Mouse (Mus musculus) neural tube, embryonic 11.5 days (tissue): Measurements from ENCODE around the gene Gm9821. TPM values are rescaled to one million over a fixed set of nuclear protein-coding genes. Genes with fewer than 3 reads are reported as not detected.

ENCODE experiments used
- ATAC-seq: fragments of 200-750 bp; cut with Nextera tagmentation; 2 replicates; pipeline ENCODE4 v1.8.0; 2017; ENCODE audit warnings: moderate number of reproducible peaks, mild to moderate bottlenecking, moderate TSS enrichment, moderate library complexity; ENCODE audit not compliant: insufficient read depth, low FRiP score, low TSS enrichment
- DNase-seq: peaks from one replicate; pipeline ENCODE4 v3.0.0-alpha.2; 2015; ENCODE audit warnings: low spot score
- H3K27ac ChIP-seq: fragments of 300-500 bp; sonication (generic); 2 replicates; pipeline ENCODE4 v1.5.1; 2014; ENCODE audit warnings: low read depth, mild to moderate bottlenecking, low read length
- H3K27me3 ChIP-seq: fragments of 300-500 bp; sonication (generic); 2 replicates; pipeline ENCODE4 v1.6.1; 2014; ENCODE audit warnings: mild to moderate bottlenecking, low read length, mixed read lengths; ENCODE audit not compliant: control insufficient read depth, insufficient read depth
- H3K36me3 ChIP-seq: fragments of 300-500 bp; sonication (generic); 2 replicates; pipeline ENCODE4 v1.6.1; 2014; ENCODE audit warnings: mild to moderate bottlenecking, low read length, moderate library complexity, mixed read lengths; ENCODE audit not compliant: control insufficient read depth, insufficient read depth
- H3K4me1 ChIP-seq: fragments of 300-500 bp; sonication (generic); 2 replicates; pipeline ENCODE4 v1.6.1; 2014; ENCODE audit warnings: low read length, mixed read lengths; ENCODE audit not compliant: control insufficient read depth, insufficient read depth
- H3K4me2 ChIP-seq: fragments of 300-500 bp; sonication (generic); 2 replicates; pipeline ENCODE4 v1.6.1; 2014; ENCODE audit warnings: low read depth, mild to moderate bottlenecking, moderate library complexity
- H3K4me3 ChIP-seq: fragments of 300-500 bp; sonication (generic); 2 replicates; pipeline ENCODE4 v1.5.1; 2014; ENCODE audit warnings: low read depth, low read length
- H3K9ac ChIP-seq: fragments of 300-500 bp; sonication (generic); 2 replicates; pipeline ENCODE4 v1.6.1; 2014; ENCODE audit warnings: mild to moderate bottlenecking, low read length
- H3K9me3 ChIP-seq: fragments of 300-500 bp; sonication (generic); 2 replicates; pipeline ENCODE4 v1.6.1; 2016; ENCODE audit warnings: low read length; ENCODE audit not compliant: control insufficient read depth
- WGBS: fragments of 180-500 bp; shearing (Covaris S2); extraction: QIAGEN DNeasy Blood & Tissue Kit; methylation state at CpG from one replicate; pipeline ENCODE4 v1.1.7; 2014; 5-methylcytosine and 5-hydroxymethylcytosine counted together
- polyA plus RNA-seq: library from polyadenylated mRNA; unstranded; fragments of >200 nt; fragmentation: Nextera tagmentation; extraction: Ambion mirVana; gene quantifications from 2 replicates; pipeline ENCODE4 v1.2.1, GENCODE M21; 2014

The Gm9821 gene
- polyA plus RNA-seq, 1 experiment from 2014 or later = 0.58 TPM

DNA sequence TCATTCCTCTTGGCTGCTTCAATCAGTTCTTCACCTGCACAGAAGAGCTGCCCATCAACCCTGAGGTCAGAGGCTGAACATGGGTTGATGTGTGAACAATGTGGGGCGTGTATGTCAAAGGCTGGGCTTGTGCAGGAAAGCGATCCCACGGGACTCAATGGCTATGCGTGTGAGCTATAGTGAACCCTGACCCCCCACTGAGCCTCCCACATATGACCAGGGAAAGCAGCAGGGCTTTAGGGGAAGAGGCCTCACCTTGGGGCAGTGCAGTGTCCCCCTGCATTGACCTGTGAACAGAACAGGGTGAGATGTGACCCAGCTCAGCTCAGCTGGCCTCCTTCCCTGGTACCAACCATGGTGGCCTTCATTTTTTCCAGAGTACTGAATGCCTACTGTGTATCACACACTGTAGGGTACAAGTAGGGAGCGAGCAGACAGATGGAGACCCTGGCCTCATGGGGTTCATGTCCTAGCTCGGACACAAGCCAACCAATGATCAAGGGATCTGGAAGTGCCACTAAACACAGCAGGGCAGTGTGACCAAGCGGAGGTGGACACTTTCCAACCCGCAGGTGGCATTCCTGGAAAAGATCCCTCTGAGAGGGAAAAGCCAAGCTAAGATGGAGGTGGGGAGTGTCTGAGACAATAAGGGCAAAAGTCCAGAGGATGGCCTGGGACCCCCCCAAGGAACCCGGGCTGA, 10.5 kb upstream of the Gm9821 start:
- WGBS = 91% methylated on average over 9 of the region's 9 CpGs
- peaks cover 26% of the 10 kb centered on the region for H3K4me1 ChIP-seq
- H3K4me3 ChIP-seq = no peak overlapping the region
- H3K9me3 ChIP-seq = no peaks in the 10 kb centered on the region
- H3K4me2 ChIP-seq = no peak overlapping the region
- no peak overlapping the region for H3K27ac ChIP-seq
- no peak for ATAC-seq
- no peak overlapping the region for H3K9ac ChIP-seq
- peaks cover 17% of the 10 kb centered on the region for H3K36me3 ChIP-seq
- DNase-seq = no peak
- H3K27me3 ChIP-seq = no peaks in the 10 kb centered on the region

DNA sequence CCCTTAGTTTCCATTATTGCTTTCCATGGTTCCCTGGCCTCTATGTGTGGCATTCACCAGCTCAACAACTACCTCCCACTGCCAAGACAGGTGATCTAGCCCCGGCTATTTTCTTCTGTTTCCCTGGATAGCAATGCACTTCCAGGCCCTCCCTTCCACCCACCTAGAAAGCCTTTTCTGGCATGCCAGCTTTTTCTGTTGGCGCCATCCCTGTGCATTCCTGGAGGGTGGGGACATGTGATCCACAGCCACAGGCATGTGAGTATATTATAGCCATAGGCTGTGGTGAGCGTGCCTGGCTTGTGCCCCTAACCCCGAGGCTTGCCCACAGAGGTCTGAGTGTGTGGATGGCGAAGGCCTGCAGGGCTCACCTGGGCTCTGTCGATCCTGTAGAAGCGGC, 9.3 kb upstream of the Gm9821 start:
- Histone ChIP-seq H3K36me3 (peaks cover 19% of the 10 kb centered on the region), H3K4me3 (no peak overlapping the region), H3K27ac (no peak overlapping the region), H3K9me3 (no peaks in the 10 kb centered on the region), H3K4me1 (peaks cover 26% of the 10 kb centered on the region), H3K9ac (no peak overlapping the region), H3K4me2 (no peak overlapping the region), H3K27me3 (no peaks in the 10 kb centered on the region)
- DNase-seq (no peak), ATAC-seq (no peak)
- WGBS = 83% methylated on average over 7 of the region's 7 CpGs

DNA sequence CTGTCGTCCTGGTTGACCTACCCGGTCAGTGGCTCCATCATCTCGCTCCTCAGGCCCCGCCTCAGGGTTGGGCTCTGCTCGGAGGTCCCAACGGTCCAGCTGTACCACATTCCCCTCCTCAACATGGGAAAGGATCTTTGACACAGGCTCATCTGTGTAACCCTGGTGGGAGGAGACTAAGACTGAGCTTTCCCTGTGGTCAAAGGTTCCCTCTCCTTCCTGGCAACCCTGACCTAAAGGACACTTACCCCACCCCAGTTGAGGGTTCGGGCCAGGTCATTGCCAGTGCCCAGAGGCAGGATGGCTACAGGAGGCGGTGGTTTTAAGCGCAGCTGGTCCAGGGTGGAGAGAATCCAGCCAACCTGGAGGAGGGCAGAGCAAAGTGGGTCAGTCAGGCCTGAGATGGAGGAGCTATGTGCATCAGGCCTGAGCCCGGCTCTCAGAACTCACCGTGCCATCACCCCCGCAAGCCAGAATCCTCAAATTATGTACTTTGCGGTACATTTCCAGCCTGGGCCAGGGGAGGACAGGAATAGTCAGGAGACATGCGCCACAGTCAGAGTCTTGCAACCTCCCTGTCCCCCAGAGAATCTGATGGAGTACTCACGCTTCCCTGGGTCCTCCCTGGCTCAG, 6.1 kb upstream of the Gm9821 start:
- Histone ChIP-seq H3K4me2 (no peak overlapping the region), H3K9ac (no peak overlapping the region), H3K27ac (no peak overlapping the region), H3K36me3 (peaks cover 21% of the 10 kb centered on the region), H3K4me3 (no peak overlapping the region), H3K9me3 (no peaks in the 10 kb centered on the region), H3K4me1 (peaks cover 3% of the 10 kb centered on the region; the same call in 1 of the 2 replicates), H3K27me3 (no peaks in the 10 kb centered on the region)
- WGBS = 88% methylated on average over 15 of the region's 15 CpGs
- DNase-seq (no peak), ATAC-seq (no peak)

DNA sequence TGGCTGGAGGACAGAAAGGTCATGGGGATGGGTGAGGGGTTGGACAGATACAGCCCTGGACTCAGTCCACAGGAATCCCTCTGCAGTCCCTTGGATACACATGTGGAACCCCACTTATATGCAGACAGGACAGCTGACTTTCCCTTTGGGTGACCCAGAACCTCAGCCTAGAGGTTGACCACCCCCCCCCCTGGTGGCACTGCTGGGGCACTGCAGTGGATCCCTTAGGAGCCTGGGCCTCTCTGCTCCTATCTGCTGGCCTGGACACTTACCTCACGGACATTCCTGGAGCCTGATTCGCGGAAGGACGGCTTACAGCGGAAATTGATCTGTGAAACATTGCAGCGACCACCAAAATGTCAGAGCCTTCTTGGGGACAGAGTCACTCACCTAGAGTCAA, 3.1 kb upstream of the Gm9821 start:
- Histone ChIP-seq H3K36me3 (peaks cover 14% of the 10 kb centered on the region), H3K4me3 (no peak overlapping the region)
- 74% methylated on average over 6 of the region's 6 CpGs for WGBS

DNA sequence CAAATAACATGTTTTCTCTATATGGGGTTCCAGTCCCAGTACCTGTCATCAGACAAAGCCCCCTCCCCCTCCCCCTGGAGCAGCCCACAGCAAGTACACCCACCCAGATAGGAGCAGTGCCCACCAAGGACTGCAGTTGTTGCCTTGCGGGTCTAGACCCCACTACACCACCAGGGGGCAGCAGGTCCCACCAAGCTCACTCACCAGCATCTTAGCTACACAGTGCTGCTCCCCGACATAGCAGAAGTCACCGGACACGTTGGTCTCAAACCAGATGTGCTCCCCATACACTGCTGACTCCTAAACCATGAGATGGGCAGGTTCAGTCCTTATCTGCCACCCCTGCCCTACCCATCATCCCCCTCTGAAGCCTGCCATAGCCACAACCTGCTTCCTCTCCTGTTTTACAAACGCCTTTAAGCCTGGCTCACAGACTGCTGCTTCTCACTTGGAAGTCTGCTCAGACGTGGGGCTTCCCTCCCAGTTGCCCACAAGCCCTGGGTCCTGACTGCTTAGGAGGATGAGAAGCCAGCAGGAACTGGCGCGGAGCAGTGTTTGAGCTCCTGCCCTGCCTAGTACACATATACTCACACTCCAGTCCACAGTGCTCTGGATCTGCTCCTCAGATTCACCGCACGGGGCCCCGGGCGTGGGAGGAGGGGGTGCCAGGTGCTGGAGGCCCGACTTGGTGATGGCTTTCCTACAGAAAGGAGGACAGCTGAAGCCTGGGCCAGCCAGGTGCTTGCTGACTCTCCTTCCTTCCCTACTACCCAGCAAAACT, 1.1 kb upstream of the Gm9821 start:
- H3K27ac ChIP-seq = no peak overlapping the region
- H3K9me3 ChIP-seq = no peaks in the 10 kb centered on the region
- H3K4me2 ChIP-seq = no peak overlapping the region
- H3K4me1 ChIP-seq = peaks cover 13% of the 10 kb centered on the region
- peak; percentile 69 for ATAC-seq
- DNase-seq = peak; percentile 83
- no peak overlapping the region for H3K4me3 ChIP-seq
- 50% methylated on average over 13 of the region's 13 CpGs for WGBS
- no peak overlapping the region for H3K9ac ChIP-seq
- H3K36me3 ChIP-seq = peaks cover 5% of the 10 kb centered on the region
- H3K27me3 ChIP-seq = no peaks in the 10 kb centered on the region

More for the DNA sequence above, 3.1 kb upstream of the Gm9821 start:
- DNase-seq = peak; percentile 26
- H3K4me1 ChIP-seq = 0 out of 2 replicates have a peak, but pooled peaks cover under 1% of the 10 kb centered on the region
- no peak overlapping the region for H3K4me2 ChIP-seq
- no peaks in the 10 kb centered on the region for H3K27me3 ChIP-seq
- H3K27ac ChIP-seq = no peak overlapping the region
- H3K9me3 ChIP-seq = no peaks in the 10 kb centered on the region
- ATAC-seq = no peak
- H3K9ac ChIP-seq = no peak overlapping the region

DNA sequence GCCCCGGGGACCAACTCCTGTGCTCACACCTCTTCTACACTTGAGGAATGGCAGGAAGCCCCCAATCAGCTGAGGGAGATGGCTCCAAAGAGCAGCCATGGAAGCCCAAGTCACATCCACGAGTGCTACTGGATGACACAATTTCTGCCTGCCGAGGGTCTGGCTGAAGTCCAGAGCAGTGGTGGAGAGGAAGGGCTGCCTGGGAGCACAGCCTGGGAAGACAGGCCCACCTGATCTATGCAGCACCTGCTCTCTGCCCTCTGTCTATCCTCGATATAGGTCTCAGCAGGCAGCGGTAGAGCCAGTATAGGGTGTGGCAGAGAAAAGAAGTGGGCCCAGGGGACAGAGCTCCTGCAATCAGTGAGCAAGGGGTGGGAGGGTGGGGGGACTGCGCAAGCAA, 1.3 kb downstream of the Gm9821 start:
- Histone ChIP-seq H3K4me3 (no peak overlapping the region), H3K9me3 (no peaks in the 10 kb centered on the region), H3K4me1 (peaks cover 28% of the 10 kb centered on the region), H3K36me3 (0 out of 2 replicates have a peak, but pooled peaks cover 2% of the 10 kb centered on the region), H3K9ac (no peak overlapping the region), H3K27ac (0 out of 2 replicates have a peak overlapping the region, but pooled peaks have one; percentile 27), H3K4me2 (no peak overlapping the region), H3K27me3 (no peaks in the 10 kb centered on the region)
- 82% methylated on average over 6 of the region's 6 CpGs for WGBS
- no peak for ATAC-seq
- DNase-seq = no peak

DNA sequence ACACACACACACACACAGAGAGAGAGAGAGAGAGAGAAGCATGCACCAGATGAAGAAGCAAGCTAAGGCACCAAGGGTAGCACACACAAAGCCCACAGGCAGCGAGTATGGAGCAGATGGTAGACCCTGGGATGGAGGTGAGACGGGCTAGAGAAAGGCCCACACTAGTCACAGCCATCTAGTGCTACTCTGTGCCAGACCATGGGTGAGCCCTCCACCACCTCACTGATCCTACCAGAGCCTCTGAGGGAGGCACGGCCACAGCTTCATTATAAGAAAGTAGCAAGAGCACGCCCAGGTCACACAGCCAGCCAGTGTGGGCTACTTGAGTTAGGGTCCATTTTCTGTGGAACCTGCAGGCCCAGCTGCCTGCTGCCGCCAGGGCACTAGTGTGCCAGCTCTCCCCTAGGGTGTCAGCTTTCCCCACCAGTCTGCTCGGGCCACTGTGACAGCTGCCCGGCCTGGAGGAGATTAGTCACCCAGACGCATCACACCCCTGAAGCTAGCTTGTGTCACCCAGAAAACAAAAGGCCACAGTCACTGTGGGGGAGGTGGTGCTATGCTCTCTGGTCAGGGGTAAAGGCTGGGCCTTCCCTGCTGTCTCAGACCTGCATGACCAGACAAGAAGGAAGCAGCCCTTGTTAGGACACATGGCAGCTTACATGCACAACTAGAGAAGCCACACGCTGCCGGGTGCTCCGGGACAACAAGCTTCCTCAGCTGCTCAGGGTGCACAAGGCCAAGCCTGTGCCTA, 2.1 kb downstream of the Gm9821 start:
- DNase-seq = no peak
- ATAC-seq = peak; percentile 36; the same call in 1 of the 2 replicates
- Histone ChIP-seq H3K4me3 (no peak overlapping the region), H3K4me2 (no peak overlapping the region), H3K9me3 (no peaks in the 10 kb centered on the region), H3K36me3 (no peaks in the 10 kb centered on the region), H3K9ac (peak overlapping the region; percentile 14; the same call in 1 of the 2 replicates), H3K4me1 (peaks cover 28% of the 10 kb centered on the region), H3K27me3 (no peaks in the 10 kb centered on the region), H3K27ac (peak overlapping the region; percentile 11; the same call in 1 of the 2 replicates)
- 56% methylated on average over 11 of the region's 11 CpGs for WGBS

DNA sequence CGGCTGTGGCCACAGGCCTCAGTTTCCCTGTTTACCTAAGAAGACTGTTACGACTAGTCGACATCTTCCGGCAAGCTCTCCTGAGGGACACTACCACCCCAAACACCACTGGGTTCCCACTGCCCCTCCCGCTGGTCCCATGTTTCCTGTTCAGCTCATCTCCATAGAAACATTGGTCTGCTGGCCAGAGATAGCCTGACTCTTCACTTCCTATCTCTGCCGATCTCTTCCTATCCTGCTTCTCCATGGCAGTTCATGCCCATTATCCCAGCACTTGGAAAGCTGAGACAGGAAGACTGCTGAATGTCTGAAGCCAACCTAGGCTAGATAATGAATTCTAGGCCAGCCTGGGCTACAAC, 2.6 kb downstream of the Gm9821 start:
- Histone ChIP-seq H3K9ac (no peak overlapping the region), H3K4me3 (no peak overlapping the region), H3K4me2 (no peak overlapping the region), H3K36me3 (no peaks in the 10 kb centered on the region), H3K27me3 (no peaks in the 10 kb centered on the region), H3K4me1 (peaks cover 28% of the 10 kb centered on the region), H3K27ac (peak overlapping the region; percentile 11; the same call in 1 of the 2 replicates), H3K9me3 (no peaks in the 10 kb centered on the region)
- ATAC-seq (no peak), DNase-seq (no peak)
- 73% methylated on average over 6 of the region's 6 CpGs for WGBS
